Mouse (Mus musculus) lung, postnatal 0 days (tissue): Measurements from ENCODE around the gene Vmn2r81. TPM values are rescaled to one million over a fixed set of nuclear protein-coding genes. Genes with fewer than 3 reads are reported as not detected.
"Not testable (repeated sequence)": the region's sequence is repeated elsewhere in the genome, so short reads cannot be mapped to it uniquely, and the experiment has no call there.

Source experiments
- ATAC-seq: fragments of 200-750 bp; cut with Nextera tagmentation; 2 replicates; pipeline ENCODE4 v1.8.0; 2017; ENCODE audit warnings: moderate library complexity
- DNase-seq: peaks from one replicate; pipeline ENCODE4 v3.0.0-alpha.2; 2016; ENCODE audit warnings: low spot score
- H3K27ac ChIP-seq: fragments of 300-500 bp; sonication (generic); 2 replicates; pipeline ENCODE4 v1.5.1; 2014; ENCODE audit warnings: antibody characterized with exemption, mild to moderate bottlenecking, low read length, mixed read lengths
- H3K27me3 ChIP-seq: fragments of 300-500 bp; sonication (generic); replicated peaks from 2 replicates; pipeline ENCODE4 v1.6.1; 2014; ENCODE audit warnings: low read length, mixed read lengths; ENCODE audit not compliant: insufficient read depth
- H3K36me3 ChIP-seq: fragments of 300-500 bp; sonication (generic); 2 replicates; pipeline ENCODE4 v1.6.1; 2014; ENCODE audit warnings: low read length, mixed read lengths; ENCODE audit not compliant: insufficient read depth
- H3K4me1 ChIP-seq: fragments of 300-500 bp; sonication (generic); 2 replicates; pipeline ENCODE4 v1.6.1; 2014; ENCODE audit warnings: antibody characterized with exemption, low read depth, low read length, mixed read lengths; ENCODE audit not compliant: insufficient read depth
- H3K4me2 ChIP-seq: fragments of 300-500 bp; sonication (generic); replicated peaks from 2 replicates; pipeline ENCODE4 v1.6.1; 2014; ENCODE audit warnings: low read depth, mild to moderate bottlenecking, low read length, moderate library complexity, mixed read lengths
- H3K4me3 ChIP-seq: fragments of 300-500 bp; sonication (generic); 2 replicates; pipeline ENCODE4 v1.5.1; 2014; ENCODE audit warnings: low read depth, low read length
- H3K9ac ChIP-seq: fragments of 300-500 bp; sonication (generic); replicated peaks from 2 replicates; pipeline ENCODE4 v1.6.1; 2014; ENCODE audit warnings: low read depth, mild to moderate bottlenecking
- H3K9me3 ChIP-seq: fragments of 300-500 bp; sonication (generic); 2 replicates; pipeline ENCODE4 v1.6.1; 2016; ENCODE audit warnings: low read length, mixed read lengths
- CTCF ChIP-seq: IDR thresholded peaks from 2 replicates; pipeline ENCODE4 v1.5.1; 2016; ENCODE audit warnings: antibody characterized with exemption, mild to moderate bottlenecking
- EP300 ChIP-seq: IDR thresholded peaks from 2 replicates; pipeline ENCODE4 v1.6.1; 2016; ENCODE audit warnings: antibody characterized with exemption, mild to moderate bottlenecking, control low read depth
- WGBS: fragments of 180-500 bp; shearing (Covaris S2); extraction: QIAGEN DNeasy Blood & Tissue Kit; methylation state at CpG from one replicate; pipeline ENCODE4 v1.1.7; 2014; 5-methylcytosine and 5-hydroxymethylcytosine counted together
- polyA plus RNA-seq: library from polyadenylated mRNA; unstranded; fragments of >200 nt; fragmentation: Nextera tagmentation; extraction: Ambion mirVana; gene quantifications from 2 replicates; pipeline ENCODE4 v1.2.1, GENCODE M21; 2015

Vmn2r81 gene
- polyA plus RNA-seq = not detected in 2 replicates

GRCm38 (mm10) chr10:79247392-79247791 lies at the start of gene Vmn2r81:
Vmn2r81 (plus strand) TSS chr10:79247692.
- not testable (repeated sequence) for H3K27me3 ChIP-seq, H3K27ac ChIP-seq, H3K4me3 ChIP-seq, DNase-seq, H3K4me1 ChIP-seq, H3K9me3 ChIP-seq, H3K9ac ChIP-seq, ATAC-seq, H3K36me3 ChIP-seq, H3K4me2 ChIP-seq
- 34% methylated on average over 2 of the region's 3 CpGs for WGBS

GRCm38 (mm10) chr10:79199973-79200372 lies 47.5 kb upstream of the Vmn2r81 start:
- WGBS = 89% methylated on average over 1 of the region's 1 CpGs
- not testable (repeated sequence) for H3K9me3 ChIP-seq, H3K9ac ChIP-seq, DNase-seq, H3K4me2 ChIP-seq, H3K27ac ChIP-seq, H3K4me1 ChIP-seq, H3K36me3 ChIP-seq, H3K4me3 ChIP-seq, ATAC-seq, H3K27me3 ChIP-seq

- ATAC-seq (no peak), DNase-seq (no peak)
- H3K9ac ChIP-seq = no peak overlapping the region
- H3K27ac ChIP-seq = no peak overlapping the region
- H3K4me3 ChIP-seq = no peak overlapping the region
- no peaks in the 10 kb centered on the region for H3K27me3 ChIP-seq
- TF ChIP-seq CTCF (no peak), EP300 (no peak)
- H3K9me3 ChIP-seq = no peaks in the 10 kb centered on the region
- H3K36me3 ChIP-seq = no peaks in the 10 kb centered on the region
- no peak overlapping the region for H3K4me2 ChIP-seq
- no peaks in the 10 kb centered on the region for H3K4me1 ChIP-seq
These were observed 27.1 kb upstream of the Vmn2r81 start for GRCm38 (mm10) chr10:79220432-79220831.

GRCm38 (mm10) chr10:79221606-79222005 lies 25.9 kb upstream of the Vmn2r81 start:
- no peaks in the 10 kb centered on the region for H3K9me3 ChIP-seq
- H3K27me3 ChIP-seq = no peaks in the 10 kb centered on the region
- no peak overlapping the region for H3K4me2 ChIP-seq
- H3K9ac ChIP-seq = no peak overlapping the region
- ATAC-seq (no peak), DNase-seq (no peak)
- H3K27ac ChIP-seq = no peak overlapping the region
- H3K4me3 ChIP-seq = no peak overlapping the region
- no peaks in the 10 kb centered on the region for H3K36me3 ChIP-seq
- no peaks in the 10 kb centered on the region for H3K4me1 ChIP-seq
- TF ChIP-seq EP300 (no peak), CTCF (no peak)

- Histone ChIP-seq H3K27me3 (no peaks in the 10 kb centered on the region), H3K4me2 (no peak overlapping the region), H3K9ac (no peak overlapping the region), H3K4me3 (no peak overlapping the region), H3K9me3 (no peaks in the 10 kb centered on the region), H3K4me1 (no peaks in the 10 kb centered on the region), H3K36me3 (no peaks in the 10 kb centered on the region), H3K27ac (no peak overlapping the region)
- TF ChIP-seq EP300 (no peak), CTCF (no peak)
- WGBS = 63% methylated on average over 7 of the region's 7 CpGs
- ATAC-seq = no peak
- DNase-seq = no peak
These were observed 25.3 kb upstream of the Vmn2r81 start for GRCm38 (mm10) chr10:79222214-79222613.

- not testable (repeated sequence) for H3K27ac ChIP-seq, H3K9me3 ChIP-seq, H3K4me1 ChIP-seq, H3K36me3 ChIP-seq, H3K27me3 ChIP-seq, H3K9ac ChIP-seq, ATAC-seq
- TF ChIP-seq CTCF = peak; percentile 55
- Histone ChIP-seq H3K4me2 (peak overlapping the region; percentile 42), H3K4me3 (peak overlapping the region; percentile 12; the same call in 1 of the 2 replicates)
- WGBS = 4% methylated on average over 16 of the region's 16 CpGs
- peak; percentile 25 for DNase-seq
These were observed 74.7 kb downstream of the Vmn2r81 start for GRCm38 (mm10) chr10:79322033-79322736.

GRCm38 (mm10) chr10:79322737-79323086 lies 75.2 kb downstream of the Vmn2r81 start:
- DNase-seq (no peak), ATAC-seq (no peak)
- H3K27ac ChIP-seq = no peak overlapping the region
- no peaks in the 10 kb centered on the region for H3K27me3 ChIP-seq
- H3K4me2 ChIP-seq = no peak overlapping the region
- H3K9ac ChIP-seq = no peak overlapping the region
- H3K4me1 ChIP-seq = no peaks in the 10 kb centered on the region
- TF ChIP-seq CTCF (no peak), EP300 (no peak)
- H3K4me3 ChIP-seq = no peak overlapping the region
- no peaks in the 10 kb centered on the region for H3K36me3 ChIP-seq
- no peaks in the 10 kb centered on the region for H3K9me3 ChIP-seq

Other genes starting within 250 kb of the Vmn2r81 start
- gene Olfr1351, start 235.2 kb upstream of the Vmn2r81 start, polyA plus RNA-seq = not detected in 2 replicates
- gene Olfr57, start 219.0 kb upstream of the Vmn2r81 start, polyA plus RNA-seq = not detected in 2 replicates
- gene 2610008E11Rik, start 150.1 kb upstream of the Vmn2r81 start, polyA plus RNA-seq = 15.8 and 16.4 TPM in 2 replicates
- not detected in 2 replicates for gene Vmn2r80, start 98.9 kb upstream of the Vmn2r81 start, polyA plus RNA-seq
- gene Vmn2r82, start 108.8 kb downstream of the Vmn2r81 start, polyA plus RNA-seq = not detected in 2 replicates
- not detected in 2 replicates for gene Vmn2r83, start 221.0 kb downstream of the Vmn2r81 start, polyA plus RNA-seq